Mouse (Mus musculus) monocyte, adult 2 months (primary cell): ENCODE data around the gene Ankrd28.
A peak's percentile ranks its signal among the peaks of the same experiment; 100 is the strongest.
"Not testable (repeated sequence)": the region's sequence is repeated elsewhere in the genome, so short reads cannot be mapped to it uniquely, and the experiment has no call there.

Experiments used
- DNase-seq, 2 experiments: peaks; one replicate each; pipeline ENCODE4 v3.0.0; 2022; ENCODE audit warnings: low spot score in 2 of 2, low read depth in 1 of 2

Ankrd28 gene

GRCm38 (mm10) chr14:31830571-31831369, at the start of gene Ankrd28:
Gene Ankrd28 (minus strand): TSS chr14:31830651.
- peak; percentile 60 to 81 for DNase-seq

DNA sequence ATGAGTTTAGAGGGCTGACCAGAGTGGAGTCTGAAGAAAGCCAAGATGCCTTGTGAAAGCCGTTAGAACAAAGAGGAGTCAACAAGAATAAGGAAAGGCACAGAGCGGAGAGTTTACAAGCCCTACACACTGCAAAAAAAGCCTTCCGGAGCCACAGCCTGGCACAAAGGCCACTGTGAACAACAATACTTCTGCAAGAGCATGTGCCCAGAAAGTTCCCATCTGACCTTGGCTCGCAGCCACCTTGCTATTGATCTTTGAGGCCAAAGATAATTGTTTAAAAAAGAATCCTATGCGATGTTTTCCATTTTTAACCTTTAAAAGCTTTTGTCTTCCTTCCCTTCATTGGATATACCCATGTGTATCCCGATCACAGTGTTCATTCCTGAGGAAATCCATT, 49.0 kb upstream of the Ankrd28 start:
- DNase-seq: no peak

DNA sequence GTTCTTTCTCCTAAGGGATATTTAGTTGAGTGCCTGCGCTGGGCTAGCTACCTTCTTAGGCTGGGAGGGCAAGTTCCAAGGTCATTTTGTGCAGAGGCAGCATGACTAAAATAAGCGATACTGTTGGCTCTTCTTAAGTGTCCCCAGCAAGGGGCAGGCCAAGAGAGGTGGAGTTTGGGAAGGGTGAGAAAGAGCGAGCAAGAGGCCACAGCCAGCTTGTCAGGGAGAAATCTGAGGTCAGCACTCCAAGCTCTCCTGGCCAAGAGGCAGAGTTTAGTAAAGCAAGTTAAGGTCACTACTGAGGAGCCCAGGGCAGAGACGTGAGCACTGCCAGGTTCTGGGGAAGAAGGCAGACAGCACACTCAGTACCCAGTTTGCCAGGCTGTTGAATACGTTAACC, 41.7 kb upstream of the Ankrd28 start:
- no peak for DNase-seq

DNA sequence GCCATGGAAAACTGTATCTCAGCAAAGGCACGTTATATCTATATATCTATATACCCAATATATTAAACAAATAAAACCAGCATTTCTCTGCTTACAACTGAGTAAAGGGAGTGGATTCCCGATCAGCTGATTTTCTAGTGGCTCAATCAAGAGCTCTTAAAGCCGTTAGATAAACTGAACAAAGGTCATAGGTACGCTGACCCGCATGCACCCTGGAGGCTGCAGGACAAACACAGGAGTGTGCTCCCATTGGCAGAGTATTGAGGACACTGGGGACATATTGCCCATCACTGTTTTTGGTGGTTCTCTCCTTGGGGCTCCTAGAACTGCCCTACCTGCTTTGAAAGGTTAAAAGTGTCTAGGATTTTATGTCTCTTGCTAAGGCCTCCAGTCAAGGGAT, 40.0 kb upstream of the Ankrd28 start:
- DNase-seq: no peak

- no peak for DNase-seq
Measured at GRCm38 (mm10) chr14:31868591-31868990, 38.1 kb upstream of the Ankrd28 start.

DNA sequence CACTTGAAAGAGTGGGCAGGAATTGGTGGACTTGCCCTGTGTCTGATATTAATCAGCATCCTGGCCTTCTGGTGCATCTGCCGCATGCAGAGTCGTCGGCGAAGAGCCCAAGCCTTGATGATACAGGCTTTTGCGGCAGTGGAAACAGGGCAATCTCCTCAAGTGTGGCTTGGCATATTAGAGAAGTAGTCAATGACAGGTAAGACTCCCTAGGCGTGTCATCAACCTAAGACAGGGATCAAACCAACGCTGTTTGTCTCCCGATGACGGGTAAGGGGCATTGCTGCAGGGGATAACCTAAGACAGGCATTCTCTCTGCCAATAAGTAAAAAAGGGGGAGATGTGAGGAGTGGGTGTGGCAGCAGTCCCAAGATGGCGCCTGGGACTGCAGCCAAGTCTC, 35.9 kb upstream of the Ankrd28 start:
- not testable (repeated sequence) for DNase-seq

- DNase-seq: no peak
Measured at GRCm38 (mm10) chr14:31858679-31859078, 28.2 kb upstream of the Ankrd28 start.

DNA sequence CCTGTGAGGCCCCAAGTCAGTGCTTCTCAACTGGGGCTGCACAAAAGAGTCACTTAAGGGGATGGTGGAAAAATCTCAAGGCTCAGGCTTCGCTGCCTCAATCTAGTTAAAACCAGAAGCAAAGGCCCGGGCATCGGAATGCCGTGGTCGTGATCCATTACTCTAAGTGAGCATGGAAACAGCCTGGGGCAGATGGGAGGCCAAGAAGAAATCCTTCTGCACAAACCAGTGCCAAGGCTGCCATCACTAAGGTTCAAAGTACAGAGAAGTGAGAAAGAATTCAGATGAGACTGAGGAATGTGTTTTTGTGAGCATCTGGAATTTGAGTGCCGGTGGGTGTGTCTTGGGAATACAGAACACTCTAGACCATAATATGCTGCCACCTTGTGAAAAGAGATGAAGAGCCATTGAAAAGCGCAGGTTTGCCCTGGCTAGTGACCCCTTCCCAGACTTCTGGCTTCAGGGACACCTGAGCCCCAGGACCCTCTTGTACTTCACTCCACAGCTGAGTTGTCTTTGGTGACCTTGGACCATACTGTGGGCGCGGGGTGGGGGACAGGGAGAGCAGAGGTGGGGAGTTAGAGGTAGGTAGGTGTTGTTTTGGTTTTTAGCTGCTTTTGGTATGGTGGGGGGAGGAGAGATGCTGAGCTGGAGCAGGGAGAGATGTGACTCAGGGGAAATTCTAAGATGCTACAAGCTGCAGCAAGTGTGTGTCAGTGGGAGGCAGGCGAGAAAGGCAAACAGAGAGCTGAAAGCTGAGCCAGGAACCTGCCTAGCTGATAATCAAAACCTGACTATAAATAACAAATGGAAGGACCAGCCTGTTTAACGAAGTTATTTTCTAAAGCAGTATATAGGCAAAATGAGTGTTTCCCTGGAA, 26.9 kb upstream of the Ankrd28 start:
- no peak for DNase-seq

DNA sequence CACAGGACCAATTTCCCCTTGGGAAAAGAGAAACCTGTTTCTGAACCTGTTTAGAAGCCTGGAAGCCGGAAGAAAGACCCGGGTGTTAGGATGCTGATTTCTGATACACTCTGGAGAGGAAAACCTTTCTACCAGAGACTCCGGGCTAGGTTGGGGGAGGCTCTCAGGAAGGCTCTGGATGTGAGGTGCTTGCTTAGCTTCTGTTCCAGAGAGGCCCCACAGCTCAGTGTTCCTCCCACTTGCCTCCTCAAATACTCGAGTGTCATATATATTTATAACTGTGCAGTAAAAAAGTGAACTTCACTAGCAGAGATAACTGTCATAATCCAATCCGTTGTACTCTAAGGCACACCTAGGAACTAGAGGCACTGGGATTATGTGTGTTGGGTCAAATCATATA, 25.6 kb upstream of the Ankrd28 start:
- no peak for DNase-seq

DNA sequence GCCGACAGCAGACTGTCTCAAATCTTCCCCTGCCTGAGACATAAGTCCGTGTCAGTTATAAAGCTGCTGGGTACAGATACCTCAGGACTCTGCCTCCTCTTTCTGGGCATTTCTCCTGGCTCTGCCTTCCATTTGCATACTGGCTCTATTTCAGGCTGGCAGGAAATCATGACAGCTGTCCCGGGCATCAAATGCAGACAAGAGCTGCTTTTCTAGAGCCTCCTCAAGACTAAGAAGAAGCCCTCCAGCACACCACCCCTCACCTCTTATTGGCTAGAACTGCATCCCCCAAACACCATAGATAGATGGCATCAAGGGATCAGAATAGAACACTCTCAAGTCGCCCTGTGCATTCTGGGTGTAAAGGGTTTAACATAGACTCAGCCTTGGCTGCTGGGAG, 24.2 kb upstream of the Ankrd28 start:
- no peak for DNase-seq

- no peak for DNase-seq
Measured at GRCm38 (mm10) chr14:31843571-31843970, 13.1 kb upstream of the Ankrd28 start.

DNA sequence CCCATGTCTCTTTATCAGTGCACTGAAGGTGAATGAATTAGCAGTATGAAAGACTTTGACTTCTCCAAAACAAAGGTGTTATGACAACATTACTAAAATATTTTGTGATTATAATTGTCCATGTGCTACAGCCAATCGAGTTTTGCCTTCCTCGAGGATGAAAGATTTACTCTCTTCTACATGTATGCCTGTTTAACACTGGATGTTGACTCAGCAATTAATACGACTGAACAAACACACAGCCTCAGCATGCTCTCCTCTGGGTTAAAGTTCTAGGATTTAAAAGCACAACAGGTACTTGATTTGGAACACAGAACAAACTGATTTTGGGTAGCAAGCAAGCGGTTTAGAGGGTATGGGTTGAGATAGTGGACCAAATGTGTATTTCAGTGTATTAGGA, 1.6 kb upstream of the Ankrd28 start:
- no peak for DNase-seq

DNA sequence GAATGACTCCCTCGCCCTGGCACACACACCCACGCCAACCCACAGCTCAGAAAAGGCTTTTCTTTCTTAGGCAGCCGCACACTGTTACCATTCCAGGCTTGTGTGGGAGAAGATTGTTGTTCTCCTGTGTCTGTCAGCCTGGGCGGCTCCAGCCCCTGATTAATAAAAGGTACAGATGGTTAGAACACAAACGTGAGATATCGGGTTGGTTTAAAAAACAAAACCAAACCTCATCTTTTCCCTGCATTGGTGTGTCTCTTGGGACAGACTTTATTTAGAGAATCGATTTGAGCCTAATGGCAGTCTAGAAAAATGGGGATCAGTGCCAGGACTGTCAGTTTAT, 890 bp upstream of the Ankrd28 start:
- no peak for DNase-seq

- DNase-seq: peak in 1 of 2 experiments; percentile 3
Measured at GRCm38 (mm10) chr14:31829761-31830562, 489 bp downstream of the Ankrd28 start.

- no peak for DNase-seq
Measured at GRCm38 (mm10) chr14:31827221-31827620, 3.2 kb downstream of the Ankrd28 start.

- DNase-seq: no peak
Measured at GRCm38 (mm10) chr14:31809942-31810341, 20.5 kb downstream of the Ankrd28 start.

DNA sequence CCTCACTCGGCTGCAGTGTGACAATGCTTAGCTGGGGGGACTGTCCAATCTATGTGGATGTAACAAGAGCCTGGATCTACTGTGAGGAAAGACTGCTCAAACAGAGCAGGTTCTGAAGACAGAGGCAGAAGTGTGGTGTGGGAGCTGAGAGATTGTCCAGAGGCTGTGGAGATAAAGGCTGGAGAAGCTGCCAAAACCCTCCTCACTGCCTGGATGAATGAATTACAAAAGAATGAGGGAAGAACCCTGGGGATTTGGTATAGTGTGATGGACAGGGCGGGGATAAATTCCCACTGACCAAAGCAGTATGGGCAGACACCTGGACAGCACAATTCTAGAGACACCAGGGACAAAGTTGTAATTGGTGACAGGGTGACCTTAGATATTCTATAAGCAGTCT, 26.7 kb downstream of the Ankrd28 start:
- DNase-seq: no peak

DNA sequence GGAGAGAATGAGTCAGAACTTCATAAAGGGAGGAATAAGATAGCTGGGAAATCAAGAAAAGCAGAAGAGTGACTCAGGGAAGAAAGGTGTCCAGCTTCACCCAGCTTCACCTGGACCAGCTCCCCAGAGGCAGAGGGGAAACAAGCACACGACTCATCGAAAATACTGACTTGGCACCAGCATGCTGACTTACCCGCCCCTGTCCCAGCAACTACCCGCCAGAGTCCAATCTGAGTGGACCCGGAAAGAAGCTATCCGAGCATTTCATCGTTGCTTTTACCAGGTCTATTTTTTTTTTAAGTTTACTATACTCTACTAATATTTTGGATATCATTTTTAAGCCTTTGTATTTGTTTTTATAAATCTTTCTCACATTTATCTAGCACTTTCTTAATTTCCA, 29.5 kb downstream of the Ankrd28 start:
- DNase-seq: no peak

GRCm38 (mm10) chr14:31800446-31800845, 30.0 kb downstream of the Ankrd28 start:
- DNase-seq: no peak

DNA sequence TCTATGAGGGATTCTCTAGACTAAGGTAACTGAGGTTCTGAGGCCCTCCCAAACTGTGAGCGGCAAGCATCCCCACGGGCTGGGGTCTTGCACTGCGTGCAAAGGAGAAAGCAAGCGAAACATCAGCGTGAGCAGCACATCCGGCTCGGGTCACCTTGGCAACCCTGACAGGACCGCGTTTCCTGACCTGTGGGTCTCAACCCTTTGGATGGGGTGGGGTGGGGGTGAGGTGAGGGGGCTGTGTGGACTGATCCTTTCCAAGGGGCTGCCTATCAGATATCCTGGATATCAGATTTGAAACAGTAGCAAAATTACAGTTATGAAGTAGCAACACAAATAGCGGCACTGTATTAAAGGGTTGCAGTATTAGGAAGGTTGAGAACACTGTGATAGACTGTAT, 31.5 kb downstream of the Ankrd28 start:
- no peak for DNase-seq

GRCm38 (mm10) chr14:31795535-31795934, 34.9 kb downstream of the Ankrd28 start:
- DNase-seq: no peak

DNA sequence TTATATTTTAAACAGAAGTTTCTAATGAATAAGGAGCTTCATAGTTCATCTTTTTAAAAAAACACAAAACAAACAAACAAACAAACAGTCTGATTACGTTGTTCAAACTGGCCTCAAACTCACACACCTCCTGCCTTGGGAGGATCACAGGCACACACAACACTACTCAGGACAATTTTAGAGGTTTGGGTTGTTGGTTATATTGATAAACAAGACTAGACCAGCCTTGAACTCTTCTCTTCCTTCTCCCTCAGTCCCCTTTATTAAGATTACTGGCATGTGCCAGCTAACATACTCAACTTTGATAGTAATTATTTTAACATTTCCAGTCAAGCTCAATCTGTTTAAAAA, 35.7 kb downstream of the Ankrd28 start:
- DNase-seq: no peak
